Mouse (Mus musculus) heart, postnatal 0 days (tissue): ENCODE data around the gene Tnfrsf25. TPM values are rescaled to one million over a fixed set of nuclear protein-coding genes. Genes with fewer than 3 reads are reported as not detected.

ENCODE experiments used
- ATAC-seq: fragments of 200-750 bp; cut with Nextera tagmentation; 2 replicates; pipeline ENCODE4 v1.8.0; 2017; ENCODE audit warnings: low read depth, moderate number of reproducible peaks, moderate library complexity; ENCODE audit not compliant: insufficient read depth
- DNase-seq: peaks from one replicate; pipeline ENCODE4 v3.0.0-alpha.2; 2016; ENCODE audit warnings: low spot score
- H3K27ac ChIP-seq: fragments of 300-500 bp; sonication (generic); 2 replicates; pipeline ENCODE4 v1.5.1; 2014; ENCODE audit warnings: low read depth, mild to moderate bottlenecking
- H3K27me3 ChIP-seq: fragments of 300-500 bp; sonication (generic); 2 replicates; pipeline ENCODE4 v1.6.1; 2014; ENCODE audit warnings: low read length, mixed read lengths; ENCODE audit not compliant: control insufficient read depth, insufficient read depth
- H3K36me3 ChIP-seq: fragments of 300-500 bp; sonication (generic); replicated peaks from 2 replicates; pipeline ENCODE4 v1.6.1; 2014; ENCODE audit warnings: low read length, mixed read lengths; ENCODE audit not compliant: control insufficient read depth, insufficient read depth
- H3K4me1 ChIP-seq: fragments of 300-500 bp; sonication (generic); 2 replicates; pipeline ENCODE4 v1.6.1; 2014; ENCODE audit warnings: antibody characterized with exemption; ENCODE audit not compliant: control insufficient read depth, insufficient read depth
- H3K4me2 ChIP-seq: fragments of 300-500 bp; sonication (generic); 2 replicates; pipeline ENCODE4 v1.6.1; 2014; ENCODE audit warnings: low read depth, mild to moderate bottlenecking, low read length, moderate library complexity
- H3K4me3 ChIP-seq: fragments of 300-500 bp; sonication (generic); 2 replicates; pipeline ENCODE4 v1.5.1; 2014; ENCODE audit warnings: low read depth, low read length
- H3K9ac ChIP-seq: fragments of 300-500 bp; sonication (generic); replicated peaks from 2 replicates; pipeline ENCODE4 v1.6.1; 2014; ENCODE audit warnings: low read depth, low read length, mixed read lengths
- H3K9me3 ChIP-seq: fragments of 300-500 bp; sonication (generic); replicated peaks from 2 replicates; pipeline ENCODE4 v1.6.1; 2016; ENCODE audit warnings: low read length; ENCODE audit not compliant: control insufficient read depth
- CTCF ChIP-seq: IDR thresholded peaks from 2 replicates; pipeline ENCODE4 v1.5.1; 2016; ENCODE audit warnings: antibody characterized with exemption, control low read depth, low read depth
- EP300 ChIP-seq: IDR thresholded peaks from 2 replicates; pipeline ENCODE4 v1.6.1; 2016; ENCODE audit warnings: antibody characterized with exemption, low read depth
- WGBS: fragments of 180-500 bp; shearing (Covaris S2); extraction: QIAGEN DNeasy Blood & Tissue Kit; methylation state at CpG from one replicate; pipeline ENCODE4 v1.1.7; 2014; 5-methylcytosine and 5-hydroxymethylcytosine counted together
- polyA plus RNA-seq: library from polyadenylated mRNA; unstranded; fragments of >200 nt; fragmentation: Nextera tagmentation; extraction: Ambion mirVana; gene quantifications from 2 replicates; pipeline ENCODE4 v1.2.1, GENCODE M21; 2015
- total RNA-seq: library from RNA; depleted of rRNA; stranded (reverse); fragments of >200 nt; gene quantifications from 2 replicates; pipeline ENCODE4 v1.2.3, GENCODE M21; 2014; ENCODE audit warnings: low replicate concordance

The Tnfrsf25 gene
- total and polyA plus RNA-seq, 2 experiments from 2014 or later, result 0.75 TPM; not detected in 1

GRCm38 (mm10) chr4:152072121-152072601, 43.6 kb upstream of the Tnfrsf25 start, which contains the start of gene Plekhg5:
Gene Plekhg5, plus strand, starts transcription at chr4:152072498.
- H3K4me2 ChIP-seq, result no peak within 1 kb of the TSS
- TF ChIP-seq CTCF (no peak), EP300 (no peak)
- H3K27me3 ChIP-seq, result no peaks in the 10 kb centered on the region
- H3K4me1 ChIP-seq, result peaks cover 12% of the 10 kb centered on the region
- H3K4me3 ChIP-seq, result no peak within 1 kb of the TSS
- H3K9me3 ChIP-seq, result no peaks in the 10 kb centered on the region
- H3K36me3 ChIP-seq, result no peaks in the 10 kb centered on the region
- DNase-seq (peak; percentile 39), ATAC-seq (0 out of 2 replicates have a peak, but pooled peaks have one; percentile 22)
- no peak within 1 kb of the TSS for H3K27ac ChIP-seq
- no peak within 1 kb of the TSS for H3K9ac ChIP-seq
- 45% methylated on average over 10 of the region's 10 CpGs for WGBS

- no peak for TF ChIP-seq CTCF
- no peak for TF ChIP-seq EP300
- Histone ChIP-seq H3K4me1 (peaks cover 12% of the 10 kb centered on the region), H3K27ac (no peak overlapping the region), H3K27me3 (no peaks in the 10 kb centered on the region), H3K4me3 (no peak overlapping the region), H3K4me2 (no peak overlapping the region), H3K36me3 (no peaks in the 10 kb centered on the region), H3K9me3 (no peaks in the 10 kb centered on the region), H3K9ac (no peak overlapping the region)
- 50% methylated on average over 10 of the region's 10 CpGs for WGBS
- no peak for ATAC-seq
- no peak for DNase-seq
These were observed 43.1 kb upstream of the Tnfrsf25 start for GRCm38 (mm10) chr4:152072655-152073054.

DNA sequence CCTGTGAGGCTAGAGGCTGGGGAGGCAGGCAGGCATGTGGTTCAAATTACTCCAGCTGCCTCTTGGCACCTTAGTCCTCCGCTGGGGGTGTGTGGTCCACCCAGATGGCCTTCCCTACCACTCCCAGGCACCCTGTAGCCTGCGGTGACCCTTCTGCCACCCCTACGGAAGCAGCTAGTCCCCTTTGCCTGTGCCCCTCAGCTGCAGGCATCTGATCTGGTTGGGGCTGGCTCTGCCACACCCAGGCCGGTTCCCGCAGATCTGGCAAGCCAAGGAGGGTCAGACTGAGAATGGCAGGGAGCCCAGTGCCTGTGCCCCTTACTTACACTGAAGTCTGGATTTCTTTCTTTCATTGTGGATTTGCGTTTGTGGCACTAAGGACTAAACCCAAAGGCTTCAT, 42.0 kb upstream of the Tnfrsf25 start:
- DNase-seq (no peak), ATAC-seq (no peak)
- WGBS, result 77% methylated on average over 6 of the region's 6 CpGs
- no peak overlapping the region for H3K9ac ChIP-seq
- TF ChIP-seq EP300 (no peak), CTCF (no peak)
- no peaks in the 10 kb centered on the region for H3K9me3 ChIP-seq
- no peaks in the 10 kb centered on the region for H3K36me3 ChIP-seq
- H3K27me3 ChIP-seq, result no peaks in the 10 kb centered on the region
- no peak overlapping the region for H3K4me2 ChIP-seq
- H3K27ac ChIP-seq, result no peak overlapping the region
- peaks cover 12% of the 10 kb centered on the region for H3K4me1 ChIP-seq
- H3K4me3 ChIP-seq, result no peak overlapping the region

DNA sequence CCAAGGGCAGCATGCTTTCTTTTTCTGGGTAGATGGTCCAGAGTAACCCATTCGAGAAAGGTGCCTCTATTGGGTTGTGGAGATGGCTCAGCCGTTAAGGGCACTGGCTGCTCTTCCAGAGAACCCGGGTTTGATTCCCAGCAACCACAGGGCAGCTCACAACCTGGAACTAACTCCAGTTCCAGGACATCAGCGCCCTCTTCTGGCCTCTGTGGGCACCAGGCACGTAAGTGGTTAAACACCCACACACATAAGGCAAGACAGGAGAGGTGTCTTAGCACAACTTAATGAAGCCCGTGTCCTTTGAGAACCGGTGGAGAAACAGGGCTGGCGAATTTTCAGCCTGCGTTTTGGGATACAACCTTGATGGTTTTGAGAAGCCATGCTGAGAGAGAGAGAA, 41.2 kb upstream of the Tnfrsf25 start:
- no peak overlapping the region for H3K4me2 ChIP-seq
- H3K4me1 ChIP-seq, result peaks cover 12% of the 10 kb centered on the region
- 77% methylated on average over 9 of the region's 9 CpGs for WGBS
- no peak overlapping the region for H3K9ac ChIP-seq
- no peak for ATAC-seq
- no peak overlapping the region for H3K4me3 ChIP-seq
- no peak for DNase-seq
- no peaks in the 10 kb centered on the region for H3K36me3 ChIP-seq
- H3K9me3 ChIP-seq, result no peaks in the 10 kb centered on the region
- no peak overlapping the region for H3K27ac ChIP-seq
- TF ChIP-seq CTCF (no peak), EP300 (no peak)
- no peaks in the 10 kb centered on the region for H3K27me3 ChIP-seq

GRCm38 (mm10) chr4:152077191-152077590, 38.5 kb upstream of the Tnfrsf25 start:
- 80% methylated on average over 9 of the region's 9 CpGs for WGBS
- Histone ChIP-seq H3K9ac (no peak overlapping the region), H3K36me3 (no peaks in the 10 kb centered on the region), H3K27me3 (no peaks in the 10 kb centered on the region), H3K27ac (no peak overlapping the region), H3K4me3 (no peak overlapping the region), H3K9me3 (no peaks in the 10 kb centered on the region), H3K4me2 (no peak overlapping the region), H3K4me1 (peaks cover 7% of the 10 kb centered on the region)
- no peak for TF ChIP-seq CTCF
- no peak for TF ChIP-seq EP300
- no peak for DNase-seq
- no peak for ATAC-seq

DNA sequence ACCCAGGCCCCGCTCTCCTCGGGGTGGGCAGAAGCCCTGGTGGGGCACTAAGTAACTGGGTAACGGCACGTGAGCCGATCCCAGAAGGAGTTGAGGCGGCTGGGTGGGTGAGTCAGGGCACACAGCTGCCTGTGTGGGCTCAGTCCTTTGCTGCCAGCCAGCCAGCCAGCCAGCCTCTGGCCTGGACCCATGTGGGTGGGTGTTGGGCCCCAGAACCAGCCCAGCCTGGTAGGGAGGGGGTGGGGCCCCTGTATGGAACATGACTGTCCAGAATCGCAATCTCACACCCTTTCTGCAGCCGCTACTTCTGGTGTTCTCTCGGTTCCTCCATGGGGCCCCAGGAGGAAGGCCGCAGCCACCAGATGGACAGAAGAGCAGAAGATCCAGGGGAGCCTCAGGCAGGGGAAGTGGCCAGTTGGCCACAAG, 37.6 kb upstream of the Tnfrsf25 start:
- no peaks in the 10 kb centered on the region for H3K27me3 ChIP-seq
- no peaks in the 10 kb centered on the region for H3K36me3 ChIP-seq
- H3K4me1 ChIP-seq, result no peaks in the 10 kb centered on the region
- 86% methylated on average over 10 of the region's 10 CpGs for WGBS
- no peaks in the 10 kb centered on the region for H3K9me3 ChIP-seq
- DNase-seq (no peak), ATAC-seq (no peak)
- no peak overlapping the region for H3K4me3 ChIP-seq
- no peak overlapping the region for H3K4me2 ChIP-seq
- TF ChIP-seq CTCF (no peak), EP300 (no peak)
- no peak overlapping the region for H3K9ac ChIP-seq
- no peak overlapping the region for H3K27ac ChIP-seq
